Mouse (Mus musculus) heart, embryonic 13.5 days (tissue): Measurements from ENCODE around the gene Mre11a. TPM values are rescaled to one million over a fixed set of nuclear protein-coding genes. Genes with fewer than 3 reads are reported as not detected.

Experiments
- ATAC-seq: fragments of 200-750 bp; cut with Nextera tagmentation; 2 replicates; pipeline ENCODE4 v1.8.0; 2017; ENCODE audit warnings: moderate TSS enrichment; ENCODE audit not compliant: insufficient number of reproducible peaks, low FRiP score, low TSS enrichment; ENCODE audit errors: extremely low read depth
- H3K27ac ChIP-seq: fragments of 300-500 bp; sonication (generic); replicated peaks from 2 replicates; pipeline ENCODE4 v1.5.1; 2015; ENCODE audit warnings: moderate library complexity, mild to moderate bottlenecking, inconsistent platforms
- H3K27me3 ChIP-seq: fragments of 300-500 bp; sonication (generic); replicated peaks from 2 replicates; pipeline ENCODE4 v1.6.1; 2015; ENCODE audit warnings: mild to moderate bottlenecking, inconsistent platforms
- H3K36me3 ChIP-seq: fragments of 300-500 bp; sonication (generic); 2 replicates; pipeline ENCODE4 v1.6.1; 2015; ENCODE audit warnings: mild to moderate bottlenecking, inconsistent platforms
- H3K4me1 ChIP-seq: fragments of 300-500 bp; sonication (generic); 2 replicates; pipeline ENCODE4 v1.6.1; 2015; ENCODE audit warnings: inconsistent platforms
- H3K4me2 ChIP-seq: fragments of 300-500 bp; sonication (generic); 2 replicates; pipeline ENCODE4 v1.6.1; 2015; ENCODE audit warnings: inconsistent platforms, mild to moderate bottlenecking, moderate library complexity
- H3K4me3 ChIP-seq: fragments of 300-500 bp; sonication (generic); 2 replicates; pipeline ENCODE4 v1.5.1; 2015; ENCODE audit warnings: moderate library complexity, mild to moderate bottlenecking, inconsistent platforms
- H3K9ac ChIP-seq: fragments of 300-500 bp; sonication (generic); 2 replicates; pipeline ENCODE4 v1.6.1; 2015; ENCODE audit warnings: inconsistent platforms, mild to moderate bottlenecking, moderate library complexity
- H3K9me3 ChIP-seq: fragments of 300-500 bp; sonication (generic); 2 replicates; pipeline ENCODE4 v1.6.1; 2016; ENCODE audit warnings: inconsistent platforms
- WGBS: fragments of 180-500 bp; shearing (Covaris S2); methylation state at CpG from one replicate; pipeline ENCODE4 v1.1.7; 2015; ENCODE audit warnings: mixed read lengths; 5-methylcytosine and 5-hydroxymethylcytosine counted together
- polyA plus RNA-seq: library from polyadenylated mRNA; unstranded; fragments of >200 nt; fragmentation: Nextera tagmentation; extraction: Ambion mirVana; gene quantifications from 2 replicates; pipeline ENCODE4 v1.2.1, GENCODE M21; 2015

Gene Mre11a
- polyA plus RNA-seq = 13.6 and 14.9 TPM in 2 replicates

GRCm38 (mm10) chr9:14784039-14785002, at the start of gene Mre11a, which contains the start of gene Ankrd49:
Mre11a (plus strand) TSS chr9:14784654.
Ankrd49 (minus strand) TSS chr9:14784856.
- H3K9me3 ChIP-seq = no peaks in the 10 kb centered on the region
- H3K36me3 ChIP-seq = peaks cover 60% of the 10 kb centered on the region
- no peaks in the 10 kb centered on the region for H3K27me3 ChIP-seq
- under 1% methylated on average over 62 of the region's 62 CpGs for WGBS
- H3K4me3 ChIP-seq = peak within 1 kb of the TSS; percentile 77
- peaks cover 10% of the 10 kb centered on the region for H3K4me1 ChIP-seq
- H3K27ac ChIP-seq = peak within 1 kb of the TSS; percentile 94
- H3K9ac ChIP-seq = peak within 1 kb of the TSS; percentile 93
- H3K4me2 ChIP-seq = peak within 1 kb of the TSS; percentile 87
- ATAC-seq = peak; percentile 93

GRCm38 (mm10) chr9:14739498-14740150, 44.8 kb upstream of the Mre11a start:
- Histone ChIP-seq H3K4me1 (no peaks in the 10 kb centered on the region), H3K27ac (no peak overlapping the region), H3K9ac (no peak overlapping the region), H3K27me3 (0 out of 2 replicates have a peak, but pooled peaks cover 11% of the 10 kb centered on the region), H3K4me3 (no peak overlapping the region), H3K9me3 (no peaks in the 10 kb centered on the region), H3K4me2 (no peak overlapping the region), H3K36me3 (no peaks in the 10 kb centered on the region)
- no peak for ATAC-seq
- 74% methylated on average over 4 of the region's 4 CpGs for WGBS

GRCm38 (mm10) chr9:14740151-14740924, 44.1 kb upstream of the Mre11a start, which contains the start of gene Piwil4:
Piwil4 (minus strand) TSS chr9:14740733.
- WGBS = 75% methylated on average over 19 of the region's 19 CpGs
- Histone ChIP-seq H3K27me3 (0 out of 2 replicates have a peak, but pooled peaks cover 9% of the 10 kb centered on the region), H3K4me2 (no peak within 1 kb of the TSS), H3K4me1 (no peaks in the 10 kb centered on the region), H3K36me3 (no peaks in the 10 kb centered on the region), H3K27ac (no peak within 1 kb of the TSS), H3K9me3 (no peaks in the 10 kb centered on the region), H3K9ac (no peak within 1 kb of the TSS), H3K4me3 (no peak within 1 kb of the TSS)
- no peak for ATAC-seq

- no peak overlapping the region for H3K27ac ChIP-seq
- peaks cover 34% of the 10 kb centered on the region for H3K27me3 ChIP-seq
- H3K36me3 ChIP-seq = no peaks in the 10 kb centered on the region
- 41% methylated on average over 42 of the region's 42 CpGs for WGBS
- H3K4me3 ChIP-seq = peak overlapping the region; percentile 60
- peaks cover 9% of the 10 kb centered on the region for H3K4me1 ChIP-seq
- no peak for ATAC-seq
- peak overlapping the region; percentile 81 for H3K9ac ChIP-seq
- no peaks in the 10 kb centered on the region for H3K9me3 ChIP-seq
- peak overlapping the region; percentile 94 for H3K4me2 ChIP-seq
These were observed 33.5 kb upstream of the Mre11a start for GRCm38 (mm10) chr9:14750901-14751502.

GRCm38 (mm10) chr9:14751503-14752000, 32.9 kb upstream of the Mre11a start:
- under 1% methylated on average over 49 of the region's 50 CpGs for WGBS
- peak; percentile 32; the same call in 1 of the 2 replicates for ATAC-seq
- H3K9me3 ChIP-seq = no peaks in the 10 kb centered on the region
- H3K36me3 ChIP-seq = no peaks in the 10 kb centered on the region
- H3K4me3 ChIP-seq = peak overlapping the region; percentile 60
- H3K4me1 ChIP-seq = peaks cover 9% of the 10 kb centered on the region
- H3K4me2 ChIP-seq = peak overlapping the region; percentile 94
- peaks cover 34% of the 10 kb centered on the region for H3K27me3 ChIP-seq
- H3K9ac ChIP-seq = peak overlapping the region; percentile 81
- no peak overlapping the region for H3K27ac ChIP-seq

- peak; percentile 64; the same call in 1 of the 2 replicates for ATAC-seq
- H3K27me3 ChIP-seq = peaks cover 34% of the 10 kb centered on the region
- under 1% methylated on average over 28 of the region's 28 CpGs for WGBS
- H3K4me3 ChIP-seq = peak within 1 kb of the TSS; percentile 60
- H3K27ac ChIP-seq = no peak within 1 kb of the TSS
- peaks cover 9% of the 10 kb centered on the region for H3K4me1 ChIP-seq
- H3K36me3 ChIP-seq = no peaks in the 10 kb centered on the region
- H3K9me3 ChIP-seq = no peaks in the 10 kb centered on the region
- H3K9ac ChIP-seq = peak within 1 kb of the TSS; percentile 81
- H3K4me2 ChIP-seq = peak within 1 kb of the TSS; percentile 94
These were observed 32.4 kb upstream of the Mre11a start, which contains the start of gene Fut4 for GRCm38 (mm10) chr9:14752001-14752522. Fut4 (minus strand) TSS chr9:14752393.

- no peak for ATAC-seq
- Histone ChIP-seq H3K9ac (no peak overlapping the region), H3K36me3 (no peaks in the 10 kb centered on the region), H3K9me3 (no peaks in the 10 kb centered on the region), H3K4me2 (no peak overlapping the region), H3K27ac (no peak overlapping the region), H3K27me3 (peaks cover 34% of the 10 kb centered on the region), H3K4me1 (peaks cover 9% of the 10 kb centered on the region), H3K4me3 (no peak overlapping the region)
These were observed 30.5 kb upstream of the Mre11a start for GRCm38 (mm10) chr9:14753947-14754346.

- Histone ChIP-seq H3K27ac (no peak overlapping the region), H3K4me2 (no peak overlapping the region), H3K36me3 (no peaks in the 10 kb centered on the region), H3K27me3 (peaks cover 30% of the 10 kb centered on the region), H3K9ac (no peak overlapping the region), H3K4me1 (peaks cover 9% of the 10 kb centered on the region), H3K4me3 (no peak overlapping the region), H3K9me3 (no peaks in the 10 kb centered on the region)
- 80% methylated on average over 3 of the region's 3 CpGs for WGBS
- ATAC-seq = no peak
These were observed 30.0 kb upstream of the Mre11a start for GRCm38 (mm10) chr9:14754469-14754868.

GRCm38 (mm10) chr9:14758590-14758989, 25.9 kb upstream of the Mre11a start:
- Histone ChIP-seq H3K4me2 (no peak overlapping the region), H3K27me3 (peaks cover 19% of the 10 kb centered on the region; the same call in 1 of the 2 replicates), H3K9me3 (no peaks in the 10 kb centered on the region), H3K4me3 (no peak overlapping the region), H3K4me1 (no peaks in the 10 kb centered on the region), H3K36me3 (no peaks in the 10 kb centered on the region), H3K27ac (no peak overlapping the region), H3K9ac (no peak overlapping the region)
- no peak for ATAC-seq
- WGBS = 56% methylated on average over 7 of the region's 7 CpGs

- Histone ChIP-seq H3K36me3 (no peaks in the 10 kb centered on the region), H3K27ac (no peak overlapping the region), H3K4me2 (no peak overlapping the region), H3K4me3 (no peak overlapping the region), H3K9ac (no peak overlapping the region), H3K4me1 (no peaks in the 10 kb centered on the region), H3K9me3 (no peaks in the 10 kb centered on the region), H3K27me3 (peaks cover 25% of the 10 kb centered on the region)
- ATAC-seq = no peak
These were observed 25.2 kb upstream of the Mre11a start for GRCm38 (mm10) chr9:14759261-14759660.
